Mouse (Mus musculus) hindbrain, embryonic 16.5 days (tissue): ENCODE measurements around the gene Spi1. TPM values are rescaled to one million over a fixed set of nuclear protein-coding genes. Genes with fewer than 3 reads are reported as not detected.

Experiments used
- ATAC-seq: fragments of 200-750 bp; cut with Nextera tagmentation; 2 replicates; pipeline ENCODE4 v1.8.0; 2017; ENCODE audit warnings: moderate TSS enrichment, moderate library complexity
- H3K27ac ChIP-seq: fragments of 300-500 bp; sonication (generic); 2 replicates; pipeline ENCODE4 v1.5.1; 2014; ENCODE audit warnings: low read depth, mild to moderate bottlenecking, control low read depth, low read length, moderate library complexity
- H3K27me3 ChIP-seq: fragments of 300-500 bp; sonication (generic); replicated peaks from 2 replicates; pipeline ENCODE4 v1.6.1; 2014; ENCODE audit warnings: low read length; ENCODE audit not compliant: control insufficient read depth, insufficient read depth
- H3K36me3 ChIP-seq: fragments of 300-500 bp; sonication (generic); 2 replicates; pipeline ENCODE4 v1.6.1; 2014; ENCODE audit warnings: mild to moderate bottlenecking, low read length, moderate library complexity, mixed read lengths; ENCODE audit not compliant: control insufficient read depth, insufficient read depth
- H3K4me1 ChIP-seq: fragments of 300-500 bp; sonication (generic); 2 replicates; pipeline ENCODE4 v1.6.1; 2014; ENCODE audit warnings: low read depth, low read length; ENCODE audit not compliant: control insufficient read depth, insufficient read depth
- H3K4me2 ChIP-seq: fragments of 300-500 bp; sonication (generic); 2 replicates; pipeline ENCODE4 v1.6.1; 2014; ENCODE audit warnings: mild to moderate bottlenecking, low read length, control low read depth, moderate library complexity
- H3K4me3 ChIP-seq: fragments of 300-500 bp; sonication (generic); 2 replicates; pipeline ENCODE4 v1.5.1; 2014; ENCODE audit warnings: mild to moderate bottlenecking, low read length, control low read depth, moderate library complexity
- H3K9ac ChIP-seq: fragments of 300-500 bp; sonication (generic); 2 replicates; pipeline ENCODE4 v1.6.1; 2014; ENCODE audit warnings: low read depth, mild to moderate bottlenecking, control low read depth, low read length, moderate library complexity
- H3K9me3 ChIP-seq: fragments of 300-500 bp; sonication (generic); 2 replicates; pipeline ENCODE4 v1.6.1; 2014; ENCODE audit warnings: mild to moderate bottlenecking, low read length, moderate library complexity; ENCODE audit not compliant: control insufficient read depth
- WGBS: fragments of 180-500 bp; shearing (Covaris S2); extraction: QIAGEN DNeasy Blood & Tissue Kit; methylation state at CpG from one replicate; pipeline ENCODE4 v1.1.7; 2014; 5-methylcytosine and 5-hydroxymethylcytosine counted together
- polyA plus RNA-seq: library from polyadenylated mRNA; unstranded; fragments of >200 nt; fragmentation: Nextera tagmentation; extraction: Ambion mirVana; gene quantifications from 2 replicates; pipeline ENCODE4 v1.2.1, GENCODE M21; 2015

The Spi1 gene
- polyA plus RNA-seq, 1 experiment from 2014 or later: 4.2 TPM

DNA sequence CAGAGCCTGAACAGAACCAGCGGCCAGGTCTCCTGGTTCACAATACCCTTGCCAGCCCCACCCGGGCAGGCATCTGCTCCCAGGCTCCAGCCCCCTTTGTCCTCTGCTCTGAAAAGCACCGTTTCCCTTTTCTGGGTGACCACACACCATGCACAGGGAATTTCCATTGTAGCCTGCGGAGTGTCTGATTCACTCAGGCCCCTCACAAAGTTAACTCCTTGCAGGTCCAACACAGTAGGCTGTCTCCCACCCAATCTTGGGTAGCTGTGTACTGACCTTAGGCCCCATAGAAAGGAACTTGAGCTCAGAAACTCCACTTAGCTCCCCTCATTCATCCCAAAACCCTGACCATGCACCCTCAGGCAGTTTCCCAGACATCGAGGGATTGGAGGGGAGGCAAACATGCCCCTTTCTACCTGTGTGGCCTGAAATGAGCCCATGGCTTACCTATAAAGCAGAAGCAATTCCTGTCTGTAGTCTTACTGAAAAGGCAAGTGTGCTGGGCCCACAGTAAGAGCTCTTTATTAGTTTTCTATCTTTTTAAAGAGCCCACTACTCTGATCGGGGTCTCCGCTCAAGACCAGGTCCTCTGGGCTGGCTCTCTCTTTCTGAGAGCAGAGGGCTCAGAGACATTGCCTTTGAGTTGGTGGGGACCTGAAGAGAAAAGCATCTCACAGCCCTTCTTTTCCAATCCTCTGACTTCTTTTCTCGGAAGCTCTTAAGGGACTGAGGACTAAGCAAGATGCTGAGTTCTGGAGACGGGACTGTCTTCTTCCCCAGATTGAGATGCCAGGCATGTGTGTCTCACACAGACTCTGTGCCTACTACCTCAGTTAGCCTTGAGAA is 4.4 kb downstream of the Spi1 start:
- H3K4me1 ChIP-seq: no peaks in the 10 kb centered on the region
- no peaks in the 10 kb centered on the region for H3K36me3 ChIP-seq
- no peak overlapping the region for H3K27ac ChIP-seq
- no peak overlapping the region for H3K9ac ChIP-seq
- no peak overlapping the region for H3K4me2 ChIP-seq
- 65% methylated on average over 9 of the region's 9 CpGs for WGBS
- H3K4me3 ChIP-seq: no peak overlapping the region
- H3K27me3 ChIP-seq: no peaks in the 10 kb centered on the region
- no peak for ATAC-seq
- no peaks in the 10 kb centered on the region for H3K9me3 ChIP-seq

DNA sequence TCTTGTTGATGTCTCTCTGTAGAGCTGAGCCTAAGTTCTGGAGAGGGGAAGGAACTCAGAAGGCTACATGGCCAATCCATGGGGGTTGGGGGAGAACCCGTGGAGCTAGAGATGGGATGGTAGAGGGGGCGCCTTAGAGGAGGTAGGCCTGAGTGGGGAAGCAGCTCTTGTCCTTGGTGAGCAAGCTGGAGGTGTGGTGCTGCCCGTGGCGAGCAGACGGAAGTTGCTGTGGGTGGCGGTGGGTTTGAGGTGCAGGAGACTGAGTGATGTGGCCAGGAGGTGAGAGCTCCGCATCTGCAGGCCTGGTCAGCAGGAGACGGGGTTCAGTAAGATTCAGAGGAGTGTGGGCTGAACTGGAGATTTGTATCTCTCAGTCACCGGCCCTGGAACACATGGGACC is 5.3 kb downstream of the Spi1 start:
- Histone ChIP-seq H3K27ac (no peak overlapping the region), H3K9me3 (no peaks in the 10 kb centered on the region), H3K4me1 (no peaks in the 10 kb centered on the region), H3K4me3 (no peak overlapping the region), H3K27me3 (no peaks in the 10 kb centered on the region), H3K4me2 (no peak overlapping the region), H3K36me3 (no peaks in the 10 kb centered on the region), H3K9ac (no peak overlapping the region)
- WGBS: 90% methylated on average over 9 of the region's 9 CpGs
- no peak for ATAC-seq

DNA sequence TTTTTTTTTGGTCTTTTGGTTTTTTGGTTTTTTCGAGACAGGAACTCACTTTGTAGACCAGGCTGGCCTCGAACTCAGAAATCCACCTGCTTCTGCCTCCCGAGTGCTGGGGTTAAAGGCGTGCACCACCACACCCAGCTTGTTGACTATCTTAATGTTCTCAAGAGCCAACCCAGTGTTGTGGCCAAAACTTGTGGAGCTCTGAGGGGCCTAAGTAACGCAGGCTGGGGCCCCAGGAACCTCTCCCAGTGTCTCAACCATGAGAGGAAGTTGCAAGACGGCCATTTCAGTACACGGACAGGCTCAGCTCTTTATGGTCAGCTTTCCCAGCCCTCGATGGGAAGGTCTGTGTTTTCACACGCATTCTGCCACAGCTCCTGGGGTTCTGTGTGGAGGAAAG is 6.8 kb downstream of the Spi1 start:
- Histone ChIP-seq H3K27me3 (no peaks in the 10 kb centered on the region), H3K9ac (no peak overlapping the region), H3K27ac (no peak overlapping the region), H3K4me3 (no peak overlapping the region), H3K4me2 (no peak overlapping the region), H3K4me1 (no peaks in the 10 kb centered on the region), H3K9me3 (no peaks in the 10 kb centered on the region), H3K36me3 (no peaks in the 10 kb centered on the region)
- no peak for ATAC-seq
- 79% methylated on average over 9 of the region's 9 CpGs for WGBS

DNA sequence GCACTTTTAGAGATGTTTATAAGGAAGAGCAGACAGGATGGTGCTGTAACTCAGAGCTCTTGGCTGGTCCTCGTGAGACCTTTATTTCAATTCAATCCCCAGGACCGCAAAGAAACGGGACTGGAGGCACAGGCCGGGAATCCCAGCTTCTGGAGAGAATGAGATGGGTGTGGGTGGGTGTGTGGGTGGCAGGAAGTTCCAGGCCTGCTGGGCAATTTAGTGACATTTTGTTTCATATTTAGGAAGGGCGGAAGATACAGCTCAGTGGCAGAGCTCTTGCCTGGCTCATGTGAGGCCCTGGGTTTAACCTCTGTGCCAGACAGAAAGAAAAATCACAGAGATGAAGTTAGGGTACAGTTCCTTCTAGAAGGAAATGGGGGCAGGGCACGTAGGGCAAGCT is 8.0 kb downstream of the Spi1 start:
- 87% methylated on average over 6 of the region's 6 CpGs for whole genome bisulfite sequencing
- no peaks in the 10 kb centered on the region for H3K4me1 ChIP-seq
- H3K36me3 ChIP-seq: no peaks in the 10 kb centered on the region
- no peak overlapping the region for H3K27ac ChIP-seq
- H3K4me3 ChIP-seq: no peak overlapping the region
- no peak overlapping the region for H3K4me2 ChIP-seq
- ATAC-seq: no peak
- H3K9me3 ChIP-seq: no peaks in the 10 kb centered on the region
- H3K9ac ChIP-seq: no peak overlapping the region
- H3K27me3 ChIP-seq: no peaks in the 10 kb centered on the region

DNA sequence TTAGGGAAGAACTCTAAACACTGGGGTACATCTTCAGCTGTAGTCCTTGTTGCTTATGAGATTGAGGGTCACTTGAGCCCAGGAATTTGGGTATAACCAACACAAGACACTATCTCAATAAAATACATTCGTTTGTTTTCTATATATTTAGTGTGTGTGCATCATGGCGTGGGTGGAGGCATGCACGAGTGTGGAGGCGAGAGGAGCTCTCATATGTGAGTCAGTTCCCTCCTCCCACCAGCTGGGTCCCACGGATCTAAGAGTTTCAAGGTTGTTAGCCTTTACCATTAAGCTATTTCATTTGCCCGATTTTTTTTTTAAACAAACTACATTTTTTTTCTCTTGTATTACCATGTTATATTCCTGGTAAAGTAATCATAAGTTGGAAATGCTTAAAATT is 8.6 kb downstream of the Spi1 start:
- H3K4me3 ChIP-seq: no peak overlapping the region
- H3K4me2 ChIP-seq: no peak overlapping the region
- no peaks in the 10 kb centered on the region for H3K36me3 ChIP-seq
- H3K9ac ChIP-seq: no peak overlapping the region
- no peaks in the 10 kb centered on the region for H3K27me3 ChIP-seq
- H3K4me1 ChIP-seq: no peaks in the 10 kb centered on the region
- no peak for ATAC-seq
- H3K27ac ChIP-seq: no peak overlapping the region
- 67% methylated on average over 6 of the region's 6 CpGs for WGBS
- H3K9me3 ChIP-seq: no peaks in the 10 kb centered on the region

DNA sequence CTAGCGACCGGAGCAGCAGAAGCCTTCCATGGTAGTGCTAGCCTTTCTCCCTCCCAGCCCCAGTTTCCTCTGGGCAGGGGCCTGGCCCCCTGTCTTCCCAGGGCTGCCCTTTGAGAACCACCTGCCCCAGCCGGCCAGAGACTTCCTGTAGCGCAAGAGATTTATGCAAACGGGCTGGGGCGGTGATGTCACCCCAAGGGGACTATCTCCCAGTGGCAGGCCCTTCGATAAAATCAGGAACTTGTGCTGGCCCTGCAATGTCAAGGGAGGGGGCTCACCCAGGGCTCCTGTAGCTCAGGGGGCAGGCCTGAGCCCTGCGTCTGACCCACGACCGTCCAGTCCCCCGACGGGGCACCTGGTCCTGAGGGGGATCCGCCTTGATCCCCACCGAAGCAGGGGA is 14.3 kb downstream of the Spi1 start:
- Histone ChIP-seq H3K4me3 (no peak overlapping the region), H3K27me3 (no peaks in the 10 kb centered on the region), H3K9me3 (no peaks in the 10 kb centered on the region), H3K9ac (no peak overlapping the region), H3K4me1 (no peaks in the 10 kb centered on the region), H3K4me2 (no peak overlapping the region), H3K36me3 (no peaks in the 10 kb centered on the region), H3K27ac (no peak overlapping the region)
- WGBS: 69% methylated on average over 14 of the region's 14 CpGs
- ATAC-seq: no peak

DNA sequence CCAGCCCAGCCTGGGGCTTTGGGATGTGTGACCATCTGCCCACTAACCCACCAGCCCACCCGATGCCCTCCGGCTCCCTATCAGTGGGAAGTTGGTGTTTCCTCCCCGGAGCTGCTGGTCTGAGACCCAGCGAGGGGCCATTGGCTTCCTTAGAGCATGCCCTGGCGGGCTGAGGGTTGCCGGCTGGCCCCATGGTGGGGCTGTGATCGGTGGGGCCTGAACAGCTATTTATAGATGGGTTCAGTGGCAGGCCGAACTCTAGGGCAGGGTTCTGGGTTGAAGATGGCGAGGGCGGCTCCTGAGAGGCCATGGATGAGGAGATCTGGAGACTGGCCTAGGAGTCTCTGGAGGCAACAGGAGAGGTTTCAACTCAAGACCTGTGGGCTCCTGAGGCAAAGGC is 14.8 kb downstream of the Spi1 start:
- no peak overlapping the region for H3K4me3 ChIP-seq
- no peaks in the 10 kb centered on the region for H3K36me3 ChIP-seq
- H3K9me3 ChIP-seq: no peaks in the 10 kb centered on the region
- no peak overlapping the region for H3K4me2 ChIP-seq
- H3K27ac ChIP-seq: no peak overlapping the region
- no peaks in the 10 kb centered on the region for H3K4me1 ChIP-seq
- no peak for ATAC-seq
- no peak overlapping the region for H3K9ac ChIP-seq
- no peaks in the 10 kb centered on the region for H3K27me3 ChIP-seq
- WGBS: 79% methylated on average over 10 of the region's 10 CpGs

DNA sequence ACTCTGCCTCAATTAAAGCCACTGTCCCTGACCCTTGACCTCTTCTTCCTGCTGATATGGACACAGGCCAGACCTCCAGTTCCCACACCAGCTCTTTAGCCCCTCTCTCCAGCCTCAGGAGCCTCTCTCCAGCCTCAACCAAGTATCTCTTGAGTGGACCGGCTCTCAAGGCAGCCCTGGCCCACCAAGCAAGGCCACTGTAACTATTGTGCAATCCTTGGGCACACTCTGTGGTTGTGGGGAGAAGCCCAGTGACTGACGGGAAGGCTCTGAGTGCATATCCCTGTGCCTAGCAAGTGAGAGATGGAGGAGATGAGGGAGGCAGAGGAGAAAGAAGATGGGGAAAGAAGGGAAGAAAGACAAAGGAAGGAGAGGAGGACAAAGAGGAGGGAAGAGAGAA is 16.0 kb downstream of the Spi1 start:
- no peak for ATAC-seq
- Histone ChIP-seq H3K4me2 (no peak overlapping the region), H3K27ac (no peak overlapping the region), H3K36me3 (no peaks in the 10 kb centered on the region), H3K9ac (no peak overlapping the region), H3K4me3 (no peak overlapping the region), H3K9me3 (no peaks in the 10 kb centered on the region), H3K4me1 (no peaks in the 10 kb centered on the region), H3K27me3 (no peaks in the 10 kb centered on the region)
- 89% methylated on average over 2 of the region's 2 CpGs for WGBS

DNA sequence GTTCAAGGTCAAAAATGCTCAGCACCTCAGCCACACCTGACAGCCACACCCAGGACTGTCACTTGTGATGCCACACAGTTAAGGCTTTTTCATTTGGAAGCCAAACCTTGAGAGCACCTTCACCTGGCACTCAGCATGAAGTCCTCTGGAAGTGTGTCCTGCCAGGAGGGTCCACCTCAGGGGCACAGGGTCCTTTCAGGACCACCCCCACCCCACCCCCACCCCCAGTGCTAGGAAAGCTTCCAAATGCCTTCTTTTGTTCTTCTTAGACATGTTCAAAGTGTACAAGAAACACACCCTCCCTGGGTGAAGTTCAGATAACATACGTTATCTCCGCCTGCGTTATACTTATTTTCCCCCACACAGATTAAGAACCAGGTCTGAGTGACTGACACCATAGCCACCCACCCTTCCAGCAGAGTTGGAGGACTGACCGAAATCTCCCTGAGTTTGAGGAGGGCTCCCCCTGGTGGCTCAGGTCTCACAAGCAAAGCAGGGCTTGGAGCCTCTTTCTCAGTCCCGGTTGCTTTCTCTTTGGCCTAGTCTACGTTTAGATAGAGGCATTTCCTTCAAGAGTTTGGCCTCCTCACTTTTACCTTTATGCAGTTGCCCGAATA is 19.0 kb downstream of the Spi1 start:
- H3K27me3 ChIP-seq: no peaks in the 10 kb centered on the region
- no peaks in the 10 kb centered on the region for H3K4me1 ChIP-seq
- 14% methylated on average over 7 of the region's 7 CpGs for WGBS
- H3K4me3 ChIP-seq: no peak overlapping the region
- H3K36me3 ChIP-seq: no peaks in the 10 kb centered on the region
- no peak overlapping the region for H3K9ac ChIP-seq
- H3K9me3 ChIP-seq: no peaks in the 10 kb centered on the region
- H3K27ac ChIP-seq: no peak overlapping the region
- H3K4me2 ChIP-seq: no peak overlapping the region
- ATAC-seq: peak; percentile 91
